Mouse (Mus musculus): ENCODE results near the gene Col12a1.

Gene Col12a1

GRCm38 (mm10) chr9:79605722-79606121 is 112.9 kb downstream of the Col12a1 start:
- peak; percentile 41 for DNase-seq (ENCODE audit: low read depth, low spot score)

- no peak for DNase-seq (ENCODE audit: low read depth, low spot score)
These were observed 114.1 kb downstream of the Col12a1 start for GRCm38 (mm10) chr9:79604546-79604945.

GRCm38 (mm10) chr9:79603448-79603847 is 115.2 kb downstream of the Col12a1 start:
- DNase-seq (ENCODE audit: low read depth, low spot score): no peak

GRCm38 (mm10) chr9:79600237-79600570 is 118.4 kb downstream of the Col12a1 start:
- DNase-seq (ENCODE audit: low read depth, low spot score): no peak

- DNase-seq (ENCODE audit: low read depth, low spot score): peak; percentile 14
These were observed 119.0 kb downstream of the Col12a1 start for GRCm38 (mm10) chr9:79599395-79600236.

- no peak for DNase-seq (ENCODE audit: low read depth, low spot score)
These were observed 120.1 kb downstream of the Col12a1 start for GRCm38 (mm10) chr9:79598578-79598977.

GRCm38 (mm10) chr9:79586415-79587195 is 132.0 kb downstream of the Col12a1 start:
- no peak for DNase-seq (ENCODE audit: low read depth, low spot score)

GRCm38 (mm10) chr9:79566838-79567237 is 151.8 kb downstream of the Col12a1 start:
- no peak for DNase-seq (ENCODE audit: low read depth, low spot score)

GRCm38 (mm10) chr9:79553297-79553696 is 165.3 kb downstream of the Col12a1 start:
- no peak for DNase-seq (ENCODE audit: low read depth, low spot score)
